Mouse (Mus musculus): ENCODE measurements around the gene Rnf11. TPM values are rescaled to one million over a fixed set of nuclear protein-coding genes. Genes with fewer than 3 reads are reported as not detected.
A peak's percentile ranks its signal among the peaks of the same experiment; 100 is the strongest.

Rnf11 gene
- total and polyA plus RNA-seq, 3 experiments: 11.9 to 30.9 (median 13.7) TPM

GRCm38 (mm10) chr4:109477454-109477853 lies 7.1 kb downstream of the Rnf11 start:
- dilution Hi-C loops (cut with MboI; ENCODE audit: extremely low pct_ligation_motif_present, extremely low pct_unique_long_range_greater_than_20kb, low sequenced_read_pairs): no loop called here
- H3K4me2 ChIP-seq (ENCODE audit: insufficient read depth, low read depth, poor library complexity, severe bottlenecking): no peak overlapping the region
- no peak overlapping the region for H3K27ac ChIP-seq (ENCODE audit: insufficient read depth, low read depth)
- no peak for DNase-seq (ENCODE audit: extremely low read depth)
- no peak overlapping the region for H3K4me3 ChIP-seq (replicated peaks in 1 of 3; ENCODE audit: low read depth in 2 of 3, low read length in 2 of 3, poor library complexity in 1 of 3)
- in situ Hi-C loops (cut with MboI; ENCODE audit: low pct_ligation_motif_present, low pct_unique_long_range_greater_than_20kb, low sequenced_read_pairs): no loop called here
- peaks cover 15% of the 10 kb centered on the region for H3K27me3 ChIP-seq (replicated peaks)
- H3K36me3 ChIP-seq (replicated peaks in 1 of 2; ENCODE audit: control insufficient read depth in 1 of 2, insufficient read depth in 1 of 2, low read length in 1 of 2): peaks cover 3 to 9% of the 10 kb centered on the region in 2 experiments
- TF ChIP-seq CTCF (conservative IDR thresholded peaks at IDR 0.05 in 1 of 2, IDR thresholded peaks at IDR 0.05 in 1 of 2; ENCODE audit: low read depth in 2 of 2, low read length in 2 of 2): no peak
- TF ChIP-seq ELF1 (IDR thresholded peaks at IDR 0.05; ENCODE audit: low read depth, low read length): no peak
- TF ChIP-seq ZNF384 (IDR thresholded peaks at IDR 0.05; ENCODE audit: low read depth, low read length): no peak
- TF ChIP-seq SIN3A (IDR thresholded peaks at IDR 0.05; ENCODE audit: low read length): no peak
- no peak for TF ChIP-seq CHD2 (IDR thresholded peaks at IDR 0.05; ENCODE audit: low read length)
- TF ChIP-seq MAFK (IDR thresholded peaks at IDR 0.05; ENCODE audit: insufficient replicate concordance, low read length): no peak
- no peak for TF ChIP-seq JUND (conservative IDR thresholded peaks at IDR 0.05; ENCODE audit: low read depth, low read length)
- no peak for TF ChIP-seq ZKSCAN1 (IDR thresholded peaks at IDR 0.05; ENCODE audit: borderline replicate concordance, low read depth, low read length)
- no peak for TF ChIP-seq POLR2A (IDR thresholded peaks at IDR 0.05; ENCODE audit: low read depth, low read length)
- no peak for TF ChIP-seq EP300 (IDR thresholded peaks at IDR 0.05; ENCODE audit: low read length)
- TF ChIP-seq MAX (IDR thresholded peaks at IDR 0.05; ENCODE audit: low read length): no peak
- H3K9ac ChIP-seq (ENCODE audit: insufficient read depth, low read depth): no peak overlapping the region
- peaks cover 0 to 25% of the 10 kb centered on the region in 2 experiments; a peak in 2 of 4 replicates for H3K4me1 ChIP-seq (ENCODE audit: control insufficient read depth in 1 of 2, insufficient read depth in 2 of 2)
- peaks cover 22% of the 10 kb centered on the region for H3K79me2 ChIP-seq (replicated peaks; ENCODE audit: control insufficient read depth, extremely low read depth, insufficient read depth, poor library complexity, severe bottlenecking)
- no peaks in the 10 kb centered on the region for H3K9me3 ChIP-seq (replicated peaks; ENCODE audit: low read length)

- Histone ChIP-seq H3K4me3 (replicated peaks in 1 of 3; ENCODE audit: low read depth in 2 of 3, low read length in 2 of 3, poor library complexity in 1 of 3) (peak overlapping the region; percentile 70 to 96 (median 93)), H3K27me3 (replicated peaks) (peaks cover 15% of the 10 kb centered on the region), H3K9me3 (replicated peaks; ENCODE audit: low read length) (no peaks in the 10 kb centered on the region), H3K4me1 (ENCODE audit: control insufficient read depth in 1 of 2, insufficient read depth in 2 of 2) (peaks cover 0 to 30% of the 10 kb centered on the region in 2 experiments; a peak in 2 of 4 replicates), H3K27ac (ENCODE audit: insufficient read depth, low read depth) (no peak overlapping the region), H3K9ac (ENCODE audit: insufficient read depth, low read depth) (peak overlapping the region; percentile 99), H3K4me2 (ENCODE audit: insufficient read depth, low read depth, poor library complexity, severe bottlenecking) (peak overlapping the region; percentile 86), H3K36me3 (replicated peaks in 1 of 2; ENCODE audit: control insufficient read depth in 1 of 2, insufficient read depth in 1 of 2, low read length in 1 of 2) (peaks cover 3 to 17% of the 10 kb centered on the region in 2 experiments), H3K79me2 (replicated peaks; ENCODE audit: control insufficient read depth, extremely low read depth, insufficient read depth, poor library complexity, severe bottlenecking) (peaks cover 28% of the 10 kb centered on the region)
- dilution Hi-C loops (cut with MboI; ENCODE audit: extremely low pct_ligation_motif_present, extremely low pct_unique_long_range_greater_than_20kb, low sequenced_read_pairs): no loop called here
- in situ Hi-C loops (cut with MboI; ENCODE audit: low pct_ligation_motif_present, low pct_unique_long_range_greater_than_20kb, low sequenced_read_pairs): no loop called here
- peak; percentile 62 for DNase-seq (ENCODE audit: extremely low read depth)
- TF ChIP-seq CTCF (conservative IDR thresholded peaks at IDR 0.05 in 1 of 2, IDR thresholded peaks at IDR 0.05 in 1 of 2; ENCODE audit: low read depth in 2 of 2, low read length in 2 of 2) (peak in 1 of 2 experiments; percentile 19; a peak in 1 of 4 replicates), E2F4 (IDR thresholded peaks at IDR 0.05; ENCODE audit: insufficient replicate concordance, low read depth, low read length) (no peak), ELF1 (IDR thresholded peaks at IDR 0.05; ENCODE audit: low read depth, low read length) (no peak), TCF12 (IDR thresholded peaks at IDR 0.05; ENCODE audit: low read depth, low read length) (peak; percentile 61), EP300 (IDR thresholded peaks at IDR 0.05; ENCODE audit: low read length) (no peak), RAD21 (IDR thresholded peaks at IDR 0.05; ENCODE audit: low read depth, low read length) (no peak), POLR2A (IDR thresholded peaks at IDR 0.05; ENCODE audit: low read depth, low read length) (peak; percentile 87), NRF1 (IDR thresholded peaks at IDR 0.05; ENCODE audit: low read depth, low read length) (no peak), SIN3A (IDR thresholded peaks at IDR 0.05; ENCODE audit: low read length) (no peak), MAFK (IDR thresholded peaks at IDR 0.05; ENCODE audit: insufficient replicate concordance, low read length) (no peak), TBP (conservative IDR thresholded peaks at IDR 0.05; ENCODE audit: low read depth, low read length) (peak; percentile 49; the same call in 1 of the 2 replicates), NELFE (IDR thresholded peaks at IDR 0.05; ENCODE audit: low read depth, low read length) (peak; percentile 92), BHLHE40 (IDR thresholded peaks at IDR 0.05; ENCODE audit: low read depth, low read length) (no peak), MAX (IDR thresholded peaks at IDR 0.05; ENCODE audit: low read length) (no peak), SMC3 (IDR thresholded peaks at IDR 0.05; ENCODE audit: low read depth, low read length) (no peak), MYC (IDR thresholded peaks at IDR 0.05; ENCODE audit: low read depth, low read length) (no peak), RCOR1 (conservative IDR thresholded peaks at IDR 0.05; ENCODE audit: low read depth, low read length) (no peak), JUND (conservative IDR thresholded peaks at IDR 0.05; ENCODE audit: low read depth, low read length) (no peak), JUN (IDR thresholded peaks at IDR 0.05; ENCODE audit: insufficient read depth, low read depth, low read length) (no peak), ETS1 (conservative IDR thresholded peaks at IDR 0.05; ENCODE audit: low read depth, low read length) (no peak), ZKSCAN1 (IDR thresholded peaks at IDR 0.05; ENCODE audit: borderline replicate concordance, low read depth, low read length) (no peak), UBTF (IDR thresholded peaks at IDR 0.05; ENCODE audit: low read depth, low read length) (peak; percentile 57; the same call in 1 of the 2 replicates), MXI1 (IDR thresholded peaks at IDR 0.05; ENCODE audit: low read depth, low read length) (no peak), MEF2A (IDR thresholded peaks at IDR 0.05; ENCODE audit: borderline replicate concordance, low read depth, low read length) (peak; percentile 32; the same call in 1 of the 2 replicates), POLR2AphosphoS2 (IDR thresholded peaks at IDR 0.05; ENCODE audit: low read depth, low read length) (no peak), HCFC1 (IDR thresholded peaks at IDR 0.05; ENCODE audit: low read depth, low read length) (no peak), ZMIZ1 (IDR thresholded peaks at IDR 0.05; ENCODE audit: low read depth, low read length) (peak; percentile 81; the same call in 1 of the 2 replicates), CHD1 (IDR thresholded peaks at IDR 0.05; ENCODE audit: low read depth, low read length) (no peak), USF1 (IDR thresholded peaks at IDR 0.05; ENCODE audit: low read depth, low read length) (no peak), ZNF384 (IDR thresholded peaks at IDR 0.05; ENCODE audit: low read depth, low read length) (no peak)
Observed at GRCm38 (mm10) chr4:109476554-109477014, 7.9 kb downstream of the Rnf11 start.

All from CH12.LX (cell line).